In genomic region chr11:16976937-16977336, GRCm38 (mm10) we compare ENCODE assay signal across 12 mouse cellular contexts. TPM values are rescaled to one million over a fixed set of nuclear protein-coding genes. Genes with fewer than 3 reads are reported as not detected.
DNase-seq lines count a peak whose midpoint lies in the region; ATAC-seq and TF ChIP-seq lines count a peak whose summit lies in the region.
"Had no signal": no experiment of that assay in that cellular context is flagged by ENCODE, and none has a peak within 500 bp of the region (broad histone marks: within the 10 kb centered on the region; RNA-seq: fewer than 3 reads in every experiment).

No protein-coding gene starts in this region.

- H3K27ac ChIP-seq in MEL (ENCODE audit: control insufficient read depth, low read depth, low read length), result peak overlapping the region; percentile 97
- no peak overlapping the region for H3K27ac ChIP-seq in liver, postnatal 0 days (ENCODE audit: low read depth)
- H3K27ac ChIP-seq in midbrain, embryonic 16.5 days (ENCODE audit: low read length), result no peak overlapping the region
- H3K27ac ChIP-seq: hindbrain, embryonic 14.5 days had no signal

- no peaks in the 10 kb centered on the region for H3K79me2 ChIP-seq in MEL (ENCODE audit: control insufficient read depth, insufficient read depth, low read length, poor library complexity)

- peaks cover 33 to 78% of the 10 kb centered on the region in 2 experiments for H3K36me3 ChIP-seq in MEL (ENCODE audit: control insufficient read depth in 1 of 2, insufficient read depth in 2 of 2, low read length in 2 of 2)
- H3K36me3 ChIP-seq in liver, postnatal 0 days (replicated peaks; ENCODE audit: insufficient read depth, low read length), result no peaks in the 10 kb centered on the region
- H3K36me3 ChIP-seq in midbrain, embryonic 16.5 days (ENCODE audit: control insufficient read depth, insufficient read depth, low read length), result no peaks in the 10 kb centered on the region

- H3K4me2 ChIP-seq in liver, postnatal 0 days (ENCODE audit: low read depth, low read length), result no peak overlapping the region
- no peak overlapping the region for H3K4me2 ChIP-seq in midbrain, embryonic 16.5 days (ENCODE audit: low read length)
- H3K4me2 ChIP-seq: hindbrain, embryonic 14.5 days had no signal

- 0 out of 2 replicates have a peak overlapping the region, but pooled peaks have one; percentile 13 for H3K9ac ChIP-seq in MEL (ENCODE audit: control insufficient read depth, low read depth, low read length, poor library complexity, severe bottlenecking)
- H3K9ac ChIP-seq in liver, postnatal 0 days (replicated peaks), result no peak overlapping the region
- no peak overlapping the region for H3K9ac ChIP-seq in midbrain, embryonic 16.5 days (ENCODE audit: low read depth, low read length)
- H3K9ac ChIP-seq: hindbrain, embryonic 14.5 days had no signal

- DNase-seq in CD4-positive helper T cell, adult 2 months (ENCODE audit: low read depth, low spot score), result peak; percentile 30
- peak; percentile 99 for DNase-seq in MEL (ENCODE audit: low read depth, low spot score)
- DNase-seq in heart, postnatal 4 days, result peak; percentile 23
- peak; percentile 42 for DNase-seq in liver, postnatal 0 days
- no peak for DNase-seq in adrenal gland, adult 8-10 months
- no peak for DNase-seq in cerebellum, postnatal 14 days
- DNase-seq in urinary bladder, postnatal 10 days (ENCODE audit: low spot score), result no peak
- DNase-seq: adrenal gland, adult 2 months; cerebellum, adult 18-20 months; thymus, postnatal 14 days had no signal

- peak in 1 of 2 experiments; percentile 49; a peak in 2 of 4 replicates for TF ChIP-seq POLR2A in MEL (IDR thresholded peaks at IDR 0.05; ENCODE audit: control insufficient read depth in 1 of 2, insufficient read depth in 1 of 2, low read depth in 1 of 2, low read length in 2 of 2, poor library complexity in 1 of 2)

- no peak for TF ChIP-seq CTCF in MEL (IDR thresholded peaks at IDR 0.05 in 2 of 3, conservative IDR thresholded peaks at IDR 0.05 in 1 of 3; ENCODE audit: control insufficient read depth in 1 of 3, insufficient read depth in 1 of 3, low read depth in 2 of 3, low read length in 3 of 3, poor library complexity in 1 of 3, severe bottlenecking in 1 of 3)
- 0 out of 2 replicates have a peak, but pooled peaks have one; percentile 3 for TF ChIP-seq CTCF in liver, postnatal 0 days (IDR thresholded peaks at IDR 0.05; ENCODE audit: low read depth)

- no peaks in the 10 kb centered on the region for H3K9me3 ChIP-seq in MEL (replicated peaks; ENCODE audit: insufficient read depth, low read length)
- H3K9me3 ChIP-seq in liver, postnatal 0 days (ENCODE audit: low read length), result no peaks in the 10 kb centered on the region
- no peaks in the 10 kb centered on the region for H3K9me3 ChIP-seq in midbrain, embryonic 16.5 days (replicated peaks; ENCODE audit: control insufficient read depth, low read length, poor library complexity, severe bottlenecking)

- H3K27me3 ChIP-seq in MEL (ENCODE audit: control insufficient read depth in 1 of 2, insufficient read depth in 2 of 2, low read length in 2 of 2), result no peaks in the 10 kb centered on the region
- H3K27me3 ChIP-seq in liver, postnatal 0 days (ENCODE audit: insufficient read depth, low read length), result no peaks in the 10 kb centered on the region
- no peaks in the 10 kb centered on the region for H3K27me3 ChIP-seq in midbrain, embryonic 16.5 days (ENCODE audit: control insufficient read depth, insufficient read depth, low read depth, low read length)

- no peak overlapping the region for H3K4me3 ChIP-seq in MEL (ENCODE audit: control insufficient read depth in 1 of 2, insufficient read depth in 1 of 2, low read depth in 2 of 2, low read length in 2 of 2)
- H3K4me3 ChIP-seq in liver, postnatal 0 days (ENCODE audit: low read depth, low read length), result no peak overlapping the region
- no peak overlapping the region for H3K4me3 ChIP-seq in midbrain, embryonic 16.5 days (ENCODE audit: low read depth, low read length)

- WGBS in liver, postnatal 0 days (ENCODE audit: insufficient replicate concordance), result 24% methylated on average over 4 of the region's 4 CpGs
- WGBS in midbrain, embryonic 16.5 days, result 90% methylated on average over 4 of the region's 4 CpGs

- no peak; the same call in 1 of the 2 replicates for TF ChIP-seq RAD21 in MEL (IDR thresholded peaks at IDR 0.05; ENCODE audit: low read depth, low read length)

- ATAC-seq in liver, postnatal 0 days, result peak; percentile 74
- no peak for ATAC-seq in midbrain, embryonic 16.5 days

- H3K4me1 ChIP-seq in MEL (ENCODE audit: control insufficient read depth in 1 of 2, insufficient read depth in 2 of 2, low read length in 2 of 2), result peaks cover 25 to 36% of the 10 kb centered on the region in 2 experiments
- H3K4me1 ChIP-seq in liver, postnatal 0 days (ENCODE audit: insufficient read depth), result peaks cover 7% of the 10 kb centered on the region
- H3K4me1 ChIP-seq in midbrain, embryonic 16.5 days (ENCODE audit: control insufficient read depth, insufficient read depth, low read length), result no peaks in the 10 kb centered on the region

- peak; percentile 98 to 100 for TF ChIP-seq EP300 in MEL (IDR thresholded peaks at IDR 0.05; ENCODE audit: low read depth in 1 of 2, low read length in 2 of 2)
- TF ChIP-seq EP300 in liver, postnatal 0 days (IDR thresholded peaks at IDR 0.05; ENCODE audit: low read depth), result peak; percentile 87

TF ChIP-seq in MEL, 35 proteins besides CTCF, POLR2A, EP300 and RAD21:
- TF ChIP-seq BHLHE40 (IDR thresholded peaks at IDR 0.05; ENCODE audit: borderline replicate concordance, low read depth, low read length) (peak; percentile 95), GATA1 (IDR thresholded peaks at IDR 0.05; ENCODE audit: low read depth, low read length) (peak; percentile 99), USF2 (IDR thresholded peaks at IDR 0.05; ENCODE audit: borderline replicate concordance in 1 of 2, insufficient read depth in 1 of 2, low read depth in 1 of 2, low read length in 2 of 2) (no peak), MYB (IDR thresholded peaks at IDR 0.05; ENCODE audit: low read depth, low read length) (peak; percentile 73), CHD1 (IDR thresholded peaks at IDR 0.05; ENCODE audit: low read depth, low read length) (no peak), MAZ (IDR thresholded peaks at IDR 0.05; ENCODE audit: low read depth, low read length) (peak; percentile 71; the same call in 1 of the 2 replicates), USF1 (IDR thresholded peaks at IDR 0.05; ENCODE audit: low read depth, low read length) (no peak), TBP (IDR thresholded peaks at IDR 0.05; ENCODE audit: low read depth, low read length) (peak; percentile 72), CHD2 (IDR thresholded peaks at IDR 0.05; ENCODE audit: low read length) (peak; percentile 57; the same call in 1 of the 2 replicates), ZC3H11A (IDR thresholded peaks at IDR 0.05; ENCODE audit: low read depth, low read length) (peak; percentile 42), ELF1 (IDR thresholded peaks at IDR 0.05; ENCODE audit: low read depth, low read length) (peak; percentile 67), RCOR1 (IDR thresholded peaks at IDR 0.05; ENCODE audit: low read depth, low read length) (peak; percentile 99), MAFK (IDR thresholded peaks at IDR 0.05; ENCODE audit: borderline replicate concordance, low read depth, low read length) (peak; percentile 97), MYC (IDR thresholded peaks at IDR 0.05; ENCODE audit: low read depth, low read length) (peak; percentile 63), JUND (IDR thresholded peaks at IDR 0.05; ENCODE audit: low read depth, low read length) (no peak), POLR2AphosphoS2 (IDR thresholded peaks at IDR 0.05; ENCODE audit: low read length) (peak; percentile 95), KAT2A (conservative IDR thresholded peaks at IDR 0.05; ENCODE audit: low read depth, low read length) (0 out of 2 replicates have a peak, but pooled peaks have one; percentile 51), ZKSCAN1 (IDR thresholded peaks at IDR 0.05; ENCODE audit: low read depth, low read length) (no peak), TAL1 (IDR thresholded peaks at IDR 0.05; ENCODE audit: low read length) (peak; percentile 99), GABPA (IDR thresholded peaks at IDR 0.05; ENCODE audit: low read depth, low read length) (no peak), SIN3A (IDR thresholded peaks at IDR 0.05; ENCODE audit: low read length) (peak; percentile 96), MEF2A (IDR thresholded peaks at IDR 0.05; ENCODE audit: extremely low read depth, insufficient replicate concordance, low read depth, low read length, poor library complexity, severe bottlenecking) (peak; percentile 99), HCFC1 (IDR thresholded peaks at IDR 0.05; ENCODE audit: low read depth, low read length) (peak; percentile 71), ETS1 (IDR thresholded peaks at IDR 0.05; ENCODE audit: low read depth, low read length) (peak; percentile 100), E2F4 (IDR thresholded peaks at IDR 0.05; ENCODE audit: borderline replicate concordance, low read depth, low read length) (no peak), NELFE (IDR thresholded peaks at IDR 0.05; ENCODE audit: low read depth, low read length) (no peak), ZNF384 (IDR thresholded peaks at IDR 0.05; ENCODE audit: low read depth, low read length) (peak; percentile 70; the same call in 1 of the 2 replicates), MAX (IDR thresholded peaks at IDR 0.05; ENCODE audit: low read length) (0 out of 2 replicates have a peak, but pooled peaks have one; percentile 57), ZMIZ1 (IDR thresholded peaks at IDR 0.05; ENCODE audit: low read depth, low read length) (0 out of 2 replicates have a peak, but pooled peaks have one; percentile 65), NRF1 (IDR thresholded peaks at IDR 0.05; ENCODE audit: insufficient read depth, low read depth, low read length, poor library complexity, severe bottlenecking) (peak; percentile 24; the same call in 1 of the 2 replicates), TCF12 (IDR thresholded peaks at IDR 0.05; ENCODE audit: low read depth, low read length) (peak; percentile 100), MXI1 (IDR thresholded peaks at IDR 0.05; ENCODE audit: low read depth, low read length) (peak; percentile 79)

RNA-seq across cellular contexts. Expression of gene Fbxo48, which starts 25.8 kb away (rescaled TPM):
- 3.4 and 3.7 TPM in 2 replicates for total RNA-seq in MEL (2012; rRNA removed)
- polyA plus RNA-seq in MEL (2012; ENCODE audit: insufficient read depth in 1 of 2, insufficient read length in 2 of 2, low read depth in 1 of 2, low replicate concordance in 2 of 2, missing spikeins in 1 of 2), result 1 to 10 TPM in 1 of 2 experiments, not detected in 1; 5.2 TPM
- total RNA-seq in heart, postnatal 4 days (2021), result 1 to 10 TPM; 2.7 to 2.9 TPM
- polyA plus RNA-seq in liver, postnatal 0 days (2015; fragmentation: Nextera tagmentation; extraction: Ambion mirVana), result 0.75 TPM in 2 replicates
- polyA plus RNA-seq in midbrain, embryonic 16.5 days (2015; fragmentation: Nextera tagmentation; extraction: Ambion mirVana), result 0.19 and 0.48 TPM in 2 replicates
- under 1 TPM; 0.12 to 0.75 (median 0.35) TPM for total RNA-seq in adrenal gland, adult 8-10 months (2022)

Comparison
In these comparisons a context has a peak if more than half of its experiments do, and no peak if none do; other contexts are left out.
1. DNase-seq: peak in CD4-positive helper T cell, adult 2 months (single experiment), MEL (single experiment), heart, postnatal 4 days (single experiment) and liver, postnatal 0 days (single experiment); none in adrenal gland, adult 8-10 months (single experiment), cerebellum, postnatal 14 days (0 of 2) and urinary bladder, postnatal 10 days (single experiment).